Mouse (Mus musculus): ENCODE measurements around the gene Tnfrsf1b. TPM values are rescaled to one million over a fixed set of nuclear protein-coding genes. Genes with fewer than 3 reads are reported as not detected.

The Tnfrsf1b gene
- polyA plus RNA-seq, 1 experiment from 2014 or later = 2.1 TPM

- Histone ChIP-seq H3K27ac (ENCODE audit: low read depth, low read length) (no peak overlapping the region), H3K4me3 (ENCODE audit: low read depth, low read length) (no peak overlapping the region), H3K4me1 (replicated peaks; ENCODE audit: control insufficient read depth, insufficient read depth, low read length) (no peaks in the 10 kb centered on the region), H3K4me2 (ENCODE audit: low read depth, low read length, severe bottlenecking) (no peak overlapping the region), H3K27me3 (ENCODE audit: control insufficient read depth, insufficient read depth, low read length) (no peaks in the 10 kb centered on the region), H3K9ac (ENCODE audit: low read length) (no peak overlapping the region), H3K36me3 (ENCODE audit: control insufficient read depth, insufficient read depth, low read length) (no peaks in the 10 kb centered on the region), H3K9me3 (ENCODE audit: control insufficient read depth, low read length) (no peaks in the 10 kb centered on the region)
- WGBS = 96% methylated on average over 2 of the region's 2 CpGs
- ATAC-seq (replicated peaks; ENCODE audit: low FRiP score) (no peak), DNase-seq (ENCODE audit: low spot score) (no peak)
Observed at GRCm38 (mm10) chr4:145278231-145278630, 31.6 kb upstream of the Tnfrsf1b start.

- Histone ChIP-seq H3K4me1 (replicated peaks; ENCODE audit: control insufficient read depth, insufficient read depth, low read length) (no peaks in the 10 kb centered on the region), H3K36me3 (ENCODE audit: control insufficient read depth, insufficient read depth, low read length) (no peaks in the 10 kb centered on the region), H3K4me2 (ENCODE audit: low read depth, low read length, severe bottlenecking) (no peak overlapping the region), H3K9ac (ENCODE audit: low read length) (no peak overlapping the region), H3K9me3 (ENCODE audit: control insufficient read depth, low read length) (no peaks in the 10 kb centered on the region), H3K27me3 (ENCODE audit: control insufficient read depth, insufficient read depth, low read length) (no peaks in the 10 kb centered on the region), H3K27ac (ENCODE audit: low read depth, low read length) (no peak overlapping the region), H3K4me3 (ENCODE audit: low read depth, low read length) (no peak overlapping the region)
- WGBS = 86% methylated on average over 6 of the region's 6 CpGs
- ATAC-seq (replicated peaks; ENCODE audit: low FRiP score) (no peak), DNase-seq (ENCODE audit: low spot score) (no peak)
Observed at GRCm38 (mm10) chr4:145276368-145277249, 29.9 kb upstream of the Tnfrsf1b start.

- Histone ChIP-seq H3K27ac (ENCODE audit: low read depth, low read length) (no peak overlapping the region), H3K4me2 (ENCODE audit: low read depth, low read length, severe bottlenecking) (no peak overlapping the region), H3K4me1 (replicated peaks; ENCODE audit: control insufficient read depth, insufficient read depth, low read length) (no peaks in the 10 kb centered on the region), H3K4me3 (ENCODE audit: low read depth, low read length) (no peak overlapping the region), H3K36me3 (ENCODE audit: control insufficient read depth, insufficient read depth, low read length) (no peaks in the 10 kb centered on the region), H3K27me3 (ENCODE audit: control insufficient read depth, insufficient read depth, low read length) (no peaks in the 10 kb centered on the region), H3K9ac (ENCODE audit: low read length) (no peak overlapping the region), H3K9me3 (ENCODE audit: control insufficient read depth, low read length) (no peaks in the 10 kb centered on the region)
- ATAC-seq (replicated peaks; ENCODE audit: low FRiP score) (no peak), DNase-seq (ENCODE audit: low spot score) (no peak)
- WGBS = 89% methylated on average over 5 of the region's 5 CpGs
Observed at GRCm38 (mm10) chr4:145274887-145275286, 28.2 kb upstream of the Tnfrsf1b start.

- Histone ChIP-seq H3K36me3 (ENCODE audit: control insufficient read depth, insufficient read depth, low read length) (no peaks in the 10 kb centered on the region), H3K9ac (ENCODE audit: low read length) (no peak overlapping the region), H3K4me3 (ENCODE audit: low read depth, low read length) (no peak overlapping the region), H3K27ac (ENCODE audit: low read depth, low read length) (no peak overlapping the region), H3K27me3 (ENCODE audit: control insufficient read depth, insufficient read depth, low read length) (no peaks in the 10 kb centered on the region), H3K4me1 (replicated peaks; ENCODE audit: control insufficient read depth, insufficient read depth, low read length) (no peaks in the 10 kb centered on the region), H3K4me2 (ENCODE audit: low read depth, low read length, severe bottlenecking) (no peak overlapping the region), H3K9me3 (ENCODE audit: control insufficient read depth, low read length) (no peaks in the 10 kb centered on the region)
- WGBS = 87% methylated on average over 5 of the region's 5 CpGs
- ATAC-seq (replicated peaks; ENCODE audit: low FRiP score) (no peak), DNase-seq (ENCODE audit: low spot score) (no peak)
Observed at GRCm38 (mm10) chr4:145273923-145274322, 27.3 kb upstream of the Tnfrsf1b start.

GRCm38 (mm10) chr4:145272763-145273162, 26.1 kb upstream of the Tnfrsf1b start:
- ATAC-seq (replicated peaks; ENCODE audit: low FRiP score) (no peak), DNase-seq (ENCODE audit: low spot score) (no peak)
- Histone ChIP-seq H3K9me3 (ENCODE audit: control insufficient read depth, low read length) (no peaks in the 10 kb centered on the region), H3K4me3 (ENCODE audit: low read depth, low read length) (no peak overlapping the region), H3K4me2 (ENCODE audit: low read depth, low read length, severe bottlenecking) (no peak overlapping the region), H3K9ac (ENCODE audit: low read length) (no peak overlapping the region), H3K4me1 (replicated peaks; ENCODE audit: control insufficient read depth, insufficient read depth, low read length) (no peaks in the 10 kb centered on the region), H3K36me3 (ENCODE audit: control insufficient read depth, insufficient read depth, low read length) (no peaks in the 10 kb centered on the region), H3K27me3 (ENCODE audit: control insufficient read depth, insufficient read depth, low read length) (no peaks in the 10 kb centered on the region), H3K27ac (ENCODE audit: low read depth, low read length) (no peak overlapping the region)
- 83% methylated on average over 1 of the region's 1 CpGs for WGBS

- Histone ChIP-seq H3K27ac (ENCODE audit: low read depth, low read length) (no peak overlapping the region), H3K27me3 (ENCODE audit: control insufficient read depth, insufficient read depth, low read length) (no peaks in the 10 kb centered on the region), H3K4me1 (replicated peaks; ENCODE audit: control insufficient read depth, insufficient read depth, low read length) (no peaks in the 10 kb centered on the region), H3K36me3 (ENCODE audit: control insufficient read depth, insufficient read depth, low read length) (no peaks in the 10 kb centered on the region), H3K9ac (ENCODE audit: low read length) (no peak overlapping the region), H3K4me2 (ENCODE audit: low read depth, low read length, severe bottlenecking) (no peak overlapping the region), H3K4me3 (ENCODE audit: low read depth, low read length) (no peak overlapping the region), H3K9me3 (ENCODE audit: control insufficient read depth, low read length) (no peaks in the 10 kb centered on the region)
- 80% methylated on average over 4 of the region's 4 CpGs for WGBS
- DNase-seq (ENCODE audit: low spot score) = no peak
- no peak for ATAC-seq (replicated peaks; ENCODE audit: low FRiP score)
Observed at GRCm38 (mm10) chr4:145271634-145272033, 25.0 kb upstream of the Tnfrsf1b start.

DNA sequence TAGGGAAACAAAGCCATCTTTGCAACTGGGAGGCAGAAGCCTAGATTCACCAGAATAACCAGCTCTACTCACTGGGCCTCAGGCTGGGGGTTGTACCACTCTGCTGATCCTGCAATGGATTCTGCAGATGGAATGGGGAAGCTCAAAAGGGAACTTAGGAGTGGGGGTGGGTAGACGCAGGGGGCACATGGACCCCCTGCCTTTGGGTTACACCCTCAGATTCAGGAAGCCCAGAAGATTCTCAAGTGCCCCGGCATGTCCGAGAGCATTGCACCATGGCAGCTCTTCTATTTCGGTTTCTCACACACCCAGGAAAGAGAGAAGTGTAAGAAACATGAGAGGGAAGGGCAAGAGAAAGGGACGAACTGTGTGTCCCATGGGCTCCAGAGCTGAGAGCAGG, 23.5 kb upstream of the Tnfrsf1b start:
- no peak for DNase-seq (ENCODE audit: low spot score)
- no peak overlapping the region for H3K9ac ChIP-seq (ENCODE audit: low read length)
- no peaks in the 10 kb centered on the region for H3K9me3 ChIP-seq (ENCODE audit: control insufficient read depth, low read length)
- no peaks in the 10 kb centered on the region for H3K27me3 ChIP-seq (ENCODE audit: control insufficient read depth, insufficient read depth, low read length)
- ATAC-seq (replicated peaks; ENCODE audit: low FRiP score) = no peak
- no peaks in the 10 kb centered on the region for H3K4me1 ChIP-seq (replicated peaks; ENCODE audit: control insufficient read depth, insufficient read depth, low read length)
- no peak overlapping the region for H3K27ac ChIP-seq (ENCODE audit: low read depth, low read length)
- WGBS = 93% methylated on average over 5 of the region's 5 CpGs
- no peak overlapping the region for H3K4me3 ChIP-seq (ENCODE audit: low read depth, low read length)
- H3K36me3 ChIP-seq (ENCODE audit: control insufficient read depth, insufficient read depth, low read length) = no peaks in the 10 kb centered on the region
- H3K4me2 ChIP-seq (ENCODE audit: low read depth, low read length, severe bottlenecking) = no peak overlapping the region

- H3K27me3 ChIP-seq (ENCODE audit: control insufficient read depth, insufficient read depth, low read length) = no peaks in the 10 kb centered on the region
- H3K4me3 ChIP-seq (ENCODE audit: low read depth, low read length) = no peak overlapping the region
- WGBS = 90% methylated on average over 4 of the region's 4 CpGs
- ATAC-seq (replicated peaks; ENCODE audit: low FRiP score) (no peak), DNase-seq (ENCODE audit: low spot score) (no peak)
- no peak overlapping the region for H3K27ac ChIP-seq (ENCODE audit: low read depth, low read length)
- H3K4me1 ChIP-seq (replicated peaks; ENCODE audit: control insufficient read depth, insufficient read depth, low read length) = no peaks in the 10 kb centered on the region
- H3K36me3 ChIP-seq (ENCODE audit: control insufficient read depth, insufficient read depth, low read length) = no peaks in the 10 kb centered on the region
- H3K9me3 ChIP-seq (ENCODE audit: control insufficient read depth, low read length) = no peaks in the 10 kb centered on the region
- no peak overlapping the region for H3K9ac ChIP-seq (ENCODE audit: low read length)
- no peak overlapping the region for H3K4me2 ChIP-seq (ENCODE audit: low read depth, low read length, severe bottlenecking)
Observed at GRCm38 (mm10) chr4:145267631-145268110, 21.0 kb upstream of the Tnfrsf1b start.

DNA sequence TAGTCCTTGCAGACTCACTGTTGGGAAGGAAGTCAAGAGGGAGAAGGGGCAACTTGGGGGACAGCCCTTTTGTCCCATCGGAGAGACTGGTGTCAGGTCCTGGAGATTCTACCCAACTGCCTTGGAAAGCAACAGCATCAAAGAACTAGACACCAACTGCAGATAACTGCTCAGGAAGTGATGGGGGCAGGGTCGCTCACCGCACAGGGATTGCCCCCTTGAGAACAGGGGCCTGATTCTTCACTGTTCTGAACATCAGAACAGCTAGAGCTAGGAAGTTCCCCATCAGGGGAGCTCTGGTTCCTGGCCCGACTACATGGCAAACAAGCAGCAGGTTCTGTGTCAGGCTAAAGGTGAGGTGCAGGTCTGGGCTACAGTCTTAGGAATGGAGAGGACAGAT, 19.8 kb upstream of the Tnfrsf1b start:
- WGBS = 80% methylated on average over 4 of the region's 4 CpGs
- Histone ChIP-seq H3K27me3 (ENCODE audit: control insufficient read depth, insufficient read depth, low read length) (no peaks in the 10 kb centered on the region), H3K9ac (ENCODE audit: low read length) (no peak overlapping the region), H3K27ac (ENCODE audit: low read depth, low read length) (no peak overlapping the region), H3K36me3 (ENCODE audit: control insufficient read depth, insufficient read depth, low read length) (no peaks in the 10 kb centered on the region), H3K4me3 (ENCODE audit: low read depth, low read length) (no peak overlapping the region), H3K9me3 (ENCODE audit: control insufficient read depth, low read length) (no peaks in the 10 kb centered on the region), H3K4me1 (replicated peaks; ENCODE audit: control insufficient read depth, insufficient read depth, low read length) (no peaks in the 10 kb centered on the region), H3K4me2 (ENCODE audit: low read depth, low read length, severe bottlenecking) (no peak overlapping the region)
- DNase-seq (ENCODE audit: low spot score) (no peak), ATAC-seq (replicated peaks; ENCODE audit: low FRiP score) (no peak)

Measured in forebrain, embryonic 11.5 days (tissue).